Mouse (Mus musculus) liver, adult 2 months (tissue): ENCODE measurements around the gene Myo1c. TPM values are rescaled to one million over a fixed set of nuclear protein-coding genes. Genes with fewer than 3 reads are reported as not detected.

Experiments
- DNase-seq: peaks from one replicate; pipeline ENCODE4 v3.0.0-alpha.2; 2011; ENCODE audit warnings: low read depth, low spot score; ENCODE audit errors: extremely low read depth
- H3K27ac ChIP-seq: fragments of 200-500 bp; replicated peaks from 2 replicates; pipeline ENCODE4 v1.5.1; 2012; ENCODE audit warnings: low read depth, mild to moderate bottlenecking, control low read depth, inconsistent platforms, low read length; ENCODE audit not compliant: insufficient read depth
- H3K27me3 ChIP-seq: fragments of 200-500 bp; 2 replicates; pipeline ENCODE4 v1.6.1; 2012; ENCODE audit warnings: mild to moderate bottlenecking, moderate library complexity, low read length, inconsistent platforms; ENCODE audit not compliant: control insufficient read depth, insufficient read depth
- H3K36me3 ChIP-seq: fragments of 200-500 bp; 2 replicates; pipeline ENCODE4 v1.6.1; 2012; ENCODE audit warnings: low read length, inconsistent platforms; ENCODE audit not compliant: control insufficient read depth, insufficient read depth
- H3K4me1 ChIP-seq: fragments of 200-500 bp; 2 replicates; pipeline ENCODE4 v1.6.1; 2011; ENCODE audit warnings: low read length; ENCODE audit not compliant: control insufficient read depth, insufficient read depth
- H3K4me3 ChIP-seq: fragments of 200-500 bp; 2 replicates; pipeline ENCODE4 v1.5.1; 2011; ENCODE audit warnings: low read depth, mild to moderate bottlenecking, control low read depth, low read length, moderate library complexity; ENCODE audit not compliant: insufficient read depth
- H3K79me2 ChIP-seq: fragments of 200-500 bp; 2 replicates; pipeline ENCODE4 v1.6.1; 2012; ENCODE audit warnings: inconsistent platforms, mild to moderate bottlenecking, low read length, moderate library complexity; ENCODE audit not compliant: control insufficient read depth, insufficient read depth
- H3K9ac ChIP-seq: fragments of 200-500 bp; 2 replicates; pipeline ENCODE4 v1.6.1; 2012; ENCODE audit warnings: low read depth, mild to moderate bottlenecking, control low read depth, inconsistent platforms, low read length
- CTCF ChIP-seq: fragments of 200-500 bp; IDR thresholded peaks from 2 replicates; pipeline ENCODE4 v1.5.1; 2011; ENCODE audit warnings: low read depth, low read length, control low read depth
- POLR2A ChIP-seq: fragments of 200-500 bp; IDR thresholded peaks from 2 replicates; pipeline ENCODE4 v1.6.1; 2011; ENCODE audit warnings: low read length, control low read depth; ENCODE audit not compliant: insufficient read depth; ENCODE audit errors: extremely low read depth
- WGBS: fragments of 180-500 bp; shearing (Covaris S2); methylation state at CpG from one replicate; pipeline ENCODE4 v1.1.7; 2018; 5-methylcytosine and 5-hydroxymethylcytosine counted together
- polyA plus RNA-seq: library from polyadenylated mRNA; depleted of rRNA; stranded (reverse); fragments of >200 nt; gene quantifications from 2 replicates; pipeline ENCODE4 v1.2.3, GENCODE M21; 2012
- total RNA-seq: library from RNA; depleted of rRNA; stranded (reverse); fragments of >200 nt; gene quantifications from 2 replicates; pipeline ENCODE4 v1.2.3, GENCODE M21; 2014

Gene Myo1c
- total and polyA plus RNA-seq, 2 experiments = 15.6 to 21.5 TPM

- Histone ChIP-seq H3K27me3 (no peaks in the 10 kb centered on the region), H3K36me3 (peaks cover 12% of the 10 kb centered on the region), H3K79me2 (no peaks in the 10 kb centered on the region), H3K4me3 (no peak overlapping the region), H3K4me1 (no peaks in the 10 kb centered on the region), H3K27ac (no peak overlapping the region), H3K9ac (no peak overlapping the region)
- 94% methylated on average over 5 of the region's 5 CpGs for WGBS
- TF ChIP-seq CTCF = no peak
- DNase-seq = no peak
Observed at GRCm38 (mm10) chr11:75673411-75673810, 23.1 kb downstream of the Myo1c start.

GRCm38 (mm10) chr11:75674875-75675274 lies 24.6 kb downstream of the Myo1c start:
- WGBS = 87% methylated on average over 3 of the region's 3 CpGs
- no peak for TF ChIP-seq CTCF
- no peak for TF ChIP-seq POLR2A

GRCm38 (mm10) chr11:75677881-75678746 lies 27.8 kb downstream of the Myo1c start:
- WGBS = 90% methylated on average over 3 of the region's 3 CpGs
- TF ChIP-seq CTCF (no peak), POLR2A (no peak)
- H3K4me1 ChIP-seq = peaks cover 8% of the 10 kb centered on the region; the same call in 1 of the 2 replicates
- H3K27ac ChIP-seq = no peak overlapping the region; the same call in 1 of the 2 replicates
- no peak for DNase-seq
- 0 out of 2 replicates have a peak overlapping the region, but pooled peaks have one; percentile 38 for H3K9ac ChIP-seq
- H3K79me2 ChIP-seq = peaks cover 21% of the 10 kb centered on the region; the same call in 1 of the 2 replicates
- no peak overlapping the region for H3K4me3 ChIP-seq
- peaks cover 4% of the 10 kb centered on the region; the same call in 1 of the 2 replicates for H3K36me3 ChIP-seq
- no peaks in the 10 kb centered on the region for H3K27me3 ChIP-seq

More at GRCm38 (mm10) chr11:75674875-75675274, 24.6 kb downstream of the Myo1c start:
- DNase-seq = no peak
- Histone ChIP-seq H3K9ac (no peak overlapping the region), H3K27ac (no peak overlapping the region), H3K79me2 (peaks cover 7% of the 10 kb centered on the region; the same call in 1 of the 2 replicates), H3K36me3 (peaks cover 7% of the 10 kb centered on the region), H3K27me3 (no peaks in the 10 kb centered on the region), H3K4me1 (no peaks in the 10 kb centered on the region), H3K4me3 (no peak overlapping the region)

- Histone ChIP-seq H3K27ac (peak within 1 kb of the TSS; percentile 86), H3K79me2 (peaks cover 26% of the 10 kb centered on the region; the same call in 1 of the 2 replicates), H3K9ac (peak within 1 kb of the TSS; percentile 97), H3K36me3 (peaks cover 5% of the 10 kb centered on the region; the same call in 1 of the 2 replicates), H3K4me1 (peaks cover 8% of the 10 kb centered on the region; the same call in 1 of the 2 replicates), H3K4me3 (peak within 1 kb of the TSS; percentile 98), H3K27me3 (no peaks in the 10 kb centered on the region)
- under 1% methylated on average over 55 of the region's 55 CpGs for WGBS
- DNase-seq = peak; percentile 88
- TF ChIP-seq POLR2A (peak; percentile 79), CTCF (no peak)
Observed at GRCm38 (mm10) chr11:75678747-75679438, 28.6 kb downstream of the Myo1c start, which contains the start of gene Crk. Gene Crk, plus strand, starts transcription at chr11:75679259.

GRCm38 (mm10) chr11:75679439-75680171 lies 29.3 kb downstream of the Myo1c start:
- peak overlapping the region; percentile 97 for H3K9ac ChIP-seq
- WGBS = under 1% methylated on average over 43 of the region's 43 CpGs
- peak overlapping the region; percentile 86 for H3K27ac ChIP-seq
- H3K4me1 ChIP-seq = peaks cover 11% of the 10 kb centered on the region; the same call in 1 of the 2 replicates
- H3K36me3 ChIP-seq = peaks cover 5% of the 10 kb centered on the region; the same call in 1 of the 2 replicates
- peak overlapping the region; percentile 98 for H3K4me3 ChIP-seq
- no peaks in the 10 kb centered on the region for H3K27me3 ChIP-seq
- TF ChIP-seq CTCF (peak; percentile 69), POLR2A (no peak)
- peak; percentile 55 for DNase-seq
- H3K79me2 ChIP-seq = peaks cover 34% of the 10 kb centered on the region; the same call in 1 of the 2 replicates
